Mouse (Mus musculus) bone marrow macrophage, adult 2 months (primary cell): ENCODE measurements around the gene 1190005I06Rik.

ENCODE experiments used
- CTCF ChIP-seq: IDR thresholded peaks from 2 replicates; pipeline ENCODE4 v1.5.1; 2012; ENCODE audit warnings: low read depth, mild to moderate bottlenecking, low read length, moderate library complexity
- POLR2A ChIP-seq: IDR thresholded peaks from 2 replicates; pipeline ENCODE4 v1.6.1; 2012; ENCODE audit warnings: mild to moderate bottlenecking, low read depth, low read length, borderline replicate concordance

DNA sequence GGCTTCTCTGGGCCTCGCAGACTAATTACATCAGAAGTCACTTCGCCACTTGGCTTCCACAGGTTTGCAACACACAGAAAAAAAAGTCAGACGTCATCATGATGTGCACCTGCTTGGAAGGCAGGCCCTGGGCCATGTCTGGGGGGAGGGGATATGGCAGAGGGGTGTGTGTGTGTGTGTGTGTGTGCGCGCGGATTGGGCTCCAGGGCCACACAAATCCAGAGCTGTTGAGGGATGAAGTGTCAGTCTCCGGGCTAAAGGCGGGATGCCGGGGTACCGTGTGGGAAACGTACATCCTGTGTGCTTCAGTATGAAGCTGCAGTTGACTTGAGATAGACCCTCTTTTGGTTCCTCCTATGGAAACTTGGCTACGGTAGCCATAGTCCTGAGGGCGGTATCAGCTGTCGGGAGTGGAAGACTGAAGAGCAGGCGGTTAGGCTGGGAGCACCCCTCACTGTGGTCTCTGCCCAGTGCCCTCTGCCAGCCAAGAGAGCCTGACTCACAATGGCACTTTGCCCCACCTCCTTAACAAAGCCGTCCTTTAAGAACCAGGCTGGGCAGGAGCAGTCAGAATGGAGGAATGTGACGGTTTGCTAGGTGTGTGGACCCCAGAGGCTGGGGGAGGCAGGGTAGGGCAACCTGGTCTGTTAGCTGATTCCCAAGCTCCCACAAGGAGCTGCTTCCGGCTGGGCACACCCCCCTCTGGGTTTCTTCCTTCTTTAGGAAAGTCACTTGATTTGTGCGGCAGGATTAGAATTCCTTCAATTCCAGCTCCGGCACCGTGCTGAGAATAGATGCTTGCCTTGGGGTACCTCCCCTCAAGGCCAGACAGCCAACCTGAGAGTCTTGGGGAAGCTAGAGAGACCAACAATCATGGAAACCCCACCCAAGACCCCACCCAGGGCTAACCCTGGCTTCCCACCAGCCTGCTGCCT lies 15.7 kb downstream of the 1190005I06Rik start:
- no peak for TF ChIP-seq POLR2A
- TF ChIP-seq CTCF = no peak
